Mouse (Mus musculus) cerebellum, postnatal 36 days (tissue): ENCODE measurements around the gene Trim5.
"Not testable (repeated sequence)": the region's sequence is repeated elsewhere in the genome, so short reads cannot be mapped to it uniquely, and the experiment has no call there.

Source experiments
- DNase-seq, 2 experiments: peaks; one replicate each; pipeline ENCODE4 v3.0.0; 2021 to 2022; ENCODE audit warnings: mixed read lengths in 2 of 2

Trim5 gene

DNA sequence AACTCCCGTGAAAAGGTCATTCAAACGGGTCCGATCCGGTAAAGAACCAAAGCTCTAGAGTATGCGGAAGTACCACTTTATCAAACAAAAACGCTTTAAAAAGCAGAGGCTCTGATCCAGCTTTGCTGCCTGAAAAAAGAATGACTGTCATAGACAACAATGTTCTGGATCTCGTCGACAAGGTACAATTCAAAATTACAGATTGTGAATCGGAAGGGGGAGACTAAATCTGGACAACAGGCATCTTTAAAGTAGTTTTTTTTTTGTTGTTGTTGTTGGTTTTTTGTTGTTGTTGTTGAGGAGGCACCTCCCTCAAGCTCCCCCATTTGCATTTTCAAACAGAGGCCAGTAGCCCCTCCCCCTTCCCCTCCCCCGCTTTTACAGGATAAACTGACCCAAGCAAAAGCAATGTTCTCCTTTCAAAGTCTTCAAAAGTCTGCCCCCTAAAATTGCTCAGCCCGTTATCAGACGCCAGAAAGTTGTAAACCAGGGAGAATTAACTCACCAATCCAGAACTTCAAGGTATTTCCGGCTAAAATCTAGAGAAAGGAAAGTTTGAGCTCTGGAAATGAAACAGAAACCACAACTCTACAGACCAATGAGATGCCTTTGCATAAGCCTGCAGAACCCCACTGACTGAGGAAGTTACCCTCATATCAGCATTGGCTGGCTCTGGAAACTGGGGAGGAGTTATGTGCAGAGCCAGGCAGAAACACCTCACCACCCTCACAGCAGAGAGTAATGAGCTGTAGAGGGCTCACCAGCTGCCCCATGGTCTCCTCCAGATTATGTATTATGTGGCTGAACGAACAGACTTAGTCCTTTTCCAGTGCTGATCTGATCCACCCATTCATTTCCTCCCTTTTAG lies at the start of gene Trim5:
Trim5 (minus strand) TSS at position 519 of the 868 bp plus-strand sequence.
- DNase-seq: not testable (repeated sequence)

DNA sequence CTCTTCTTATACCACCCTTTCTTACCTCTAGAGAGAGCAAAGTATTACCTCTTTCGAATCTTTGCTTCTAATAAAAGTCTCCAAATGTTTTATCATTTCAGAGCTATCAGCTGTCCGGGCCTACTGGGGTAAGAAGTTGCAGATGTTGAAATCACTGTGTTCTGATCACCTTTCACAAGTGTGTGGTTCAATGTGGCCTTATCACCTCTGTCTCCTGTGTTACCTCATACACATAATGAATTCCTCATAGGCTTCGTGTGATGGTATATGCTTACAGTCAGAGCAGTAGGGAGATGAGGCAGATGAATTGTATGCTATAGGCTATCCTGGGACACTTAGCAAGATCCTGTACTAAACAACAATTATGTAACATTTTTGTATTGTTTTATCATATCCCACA lies 47.7 kb upstream of the Trim5 start:
- not testable (repeated sequence) for DNase-seq

GRCm38 (mm10) chr7:104329171-104329570 lies 41.3 kb upstream of the Trim5 start, which contains the start of gene Trim34b:
Gene Trim34b, plus strand, starts transcription at chr7:104329471.
- not testable (repeated sequence) for DNase-seq

DNA sequence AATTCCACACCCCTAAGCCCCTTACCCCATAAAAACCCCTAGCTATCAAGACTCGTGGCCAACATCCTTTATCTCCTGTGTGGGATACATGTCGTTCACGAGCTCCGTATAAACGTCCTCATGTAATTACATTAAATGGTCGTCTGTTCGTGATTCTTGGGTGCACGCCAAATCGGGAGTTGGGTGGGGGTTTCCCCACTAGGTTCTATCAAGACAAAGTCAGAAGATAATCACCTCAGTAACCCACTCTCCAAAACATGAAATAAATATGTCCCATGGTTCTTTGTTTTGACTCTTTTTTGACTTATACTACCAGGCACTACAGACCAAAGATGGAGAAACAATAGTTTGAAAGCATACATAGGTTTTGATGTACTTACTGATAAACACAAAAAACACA lies 34.1 kb upstream of the Trim5 start:
- DNase-seq: no peak

DNA sequence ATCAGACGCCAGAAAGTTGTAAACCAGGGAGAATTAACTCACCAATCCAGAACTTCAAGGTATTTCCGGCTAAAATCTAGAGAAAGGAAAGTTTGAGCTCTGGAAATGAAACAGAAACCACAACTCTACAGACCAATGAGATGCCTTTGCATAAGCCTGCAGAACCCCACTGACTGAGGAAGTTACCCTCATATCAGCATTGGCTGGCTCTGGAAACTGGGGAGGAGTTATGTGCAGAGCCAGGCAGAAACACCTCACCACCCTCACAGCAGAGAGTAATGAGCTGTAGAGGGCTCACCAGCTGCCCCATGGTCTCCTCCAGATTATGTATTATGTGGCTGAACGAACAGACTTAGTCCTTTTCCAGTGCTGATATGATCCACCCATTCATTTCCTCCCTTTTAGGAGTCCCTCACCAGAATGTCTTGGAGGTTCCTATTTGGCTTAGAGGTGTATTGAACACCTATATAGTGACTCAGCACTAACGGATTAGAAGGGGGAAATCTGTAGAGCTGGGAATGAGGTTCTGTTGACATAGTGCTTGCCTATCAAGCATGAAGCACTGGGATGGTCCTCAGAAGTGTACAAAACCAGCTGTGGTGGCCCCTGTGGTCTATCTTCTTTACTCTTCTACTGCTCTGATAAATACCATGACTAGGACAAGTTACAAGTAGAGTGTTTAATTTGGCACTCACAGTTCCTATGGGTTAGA lies 27.6 kb upstream of the Trim5 start, which contains the start of gene Trim12a:
Trim12a (minus strand) TSS at position 98 of the 712 bp plus-strand sequence.
- not testable (repeated sequence) for DNase-seq

GRCm38 (mm10) chr7:104314796-104315353 lies 27.0 kb upstream of the Trim5 start:
- no peak for DNase-seq

- no peak for DNase-seq
Measured at GRCm38 (mm10) chr7:104291638-104292400, 3.9 kb upstream of the Trim5 start.

DNA sequence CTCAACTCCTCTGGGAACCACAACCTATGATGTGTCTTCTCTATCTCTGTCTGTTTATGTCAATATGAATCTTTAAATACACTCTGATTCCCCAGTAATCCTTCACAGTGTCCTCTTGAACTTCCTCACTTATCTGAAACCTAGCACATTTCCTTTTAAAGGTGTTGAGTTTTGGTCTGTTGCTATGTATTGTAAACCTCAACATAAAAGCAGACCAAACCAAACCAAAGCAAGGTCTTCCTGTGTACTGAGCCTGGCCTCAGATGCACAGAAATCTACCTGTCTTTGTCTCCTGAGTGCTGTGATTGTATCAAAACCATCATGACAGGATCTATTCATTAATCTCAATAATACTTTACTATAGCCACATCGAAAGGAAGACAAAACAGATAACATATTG lies 2.7 kb upstream of the Trim5 start:
- DNase-seq: no peak

- DNase-seq: not testable (repeated sequence)
Measured at GRCm38 (mm10) chr7:104279361-104279760, 8.5 kb downstream of the Trim5 start.

GRCm38 (mm10) chr7:104265335-104265734 lies 22.6 kb downstream of the Trim5 start:
- DNase-seq: not testable (repeated sequence)

GRCm38 (mm10) chr7:104260380-104260779 lies 27.5 kb downstream of the Trim5 start:
- DNase-seq: not testable (repeated sequence)

GRCm38 (mm10) chr7:104244287-104245181 lies 43.4 kb downstream of the Trim5 start, which contains the start of gene Trim34a:
Gene Trim34a, plus strand, starts transcription at chr7:104244457.
- no peak for DNase-seq

DNA sequence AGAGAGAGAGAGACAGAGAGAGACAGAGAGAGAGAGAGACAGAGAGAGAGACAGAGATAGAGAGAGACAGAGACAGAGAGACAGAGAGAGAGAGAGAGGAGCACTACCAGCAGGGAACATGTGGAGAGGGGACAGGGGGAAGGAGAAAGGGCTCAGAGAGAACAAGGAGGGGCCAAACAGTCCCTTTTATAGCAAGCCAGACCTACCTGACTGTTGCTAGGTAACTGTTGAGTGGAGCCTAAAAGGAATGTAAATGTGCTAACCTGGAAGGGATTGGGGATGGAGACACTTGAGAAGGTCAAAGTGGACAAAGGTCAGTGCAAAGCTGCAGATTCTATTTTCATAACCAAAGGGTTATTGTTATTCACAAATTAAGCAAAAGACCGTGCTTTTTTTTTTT lies 44.3 kb downstream of the Trim5 start:
- no peak for DNase-seq

GRCm38 (mm10) chr7:104240857-104241256 lies 47.0 kb downstream of the Trim5 start:
- DNase-seq: no peak

DNA sequence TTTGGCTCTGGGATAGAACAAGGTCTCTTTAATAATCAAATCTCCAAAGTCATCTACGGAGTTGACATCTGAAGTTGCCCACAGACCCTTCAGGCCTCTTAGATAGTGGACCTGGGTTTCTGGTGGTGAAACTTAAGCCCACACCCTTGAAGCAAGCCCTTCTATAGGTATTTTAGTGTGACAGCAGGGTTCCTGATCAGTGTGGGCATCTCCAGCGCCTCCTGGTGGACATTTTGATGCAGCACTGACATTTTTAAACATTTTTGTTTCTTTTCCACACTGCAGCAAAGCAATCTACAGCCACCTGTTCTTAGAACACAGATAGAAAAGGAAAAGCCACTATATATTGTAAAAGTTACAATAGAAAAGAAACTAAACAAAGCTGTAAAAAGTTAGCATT lies 56.7 kb downstream of the Trim5 start:
- DNase-seq: no peak

DNA sequence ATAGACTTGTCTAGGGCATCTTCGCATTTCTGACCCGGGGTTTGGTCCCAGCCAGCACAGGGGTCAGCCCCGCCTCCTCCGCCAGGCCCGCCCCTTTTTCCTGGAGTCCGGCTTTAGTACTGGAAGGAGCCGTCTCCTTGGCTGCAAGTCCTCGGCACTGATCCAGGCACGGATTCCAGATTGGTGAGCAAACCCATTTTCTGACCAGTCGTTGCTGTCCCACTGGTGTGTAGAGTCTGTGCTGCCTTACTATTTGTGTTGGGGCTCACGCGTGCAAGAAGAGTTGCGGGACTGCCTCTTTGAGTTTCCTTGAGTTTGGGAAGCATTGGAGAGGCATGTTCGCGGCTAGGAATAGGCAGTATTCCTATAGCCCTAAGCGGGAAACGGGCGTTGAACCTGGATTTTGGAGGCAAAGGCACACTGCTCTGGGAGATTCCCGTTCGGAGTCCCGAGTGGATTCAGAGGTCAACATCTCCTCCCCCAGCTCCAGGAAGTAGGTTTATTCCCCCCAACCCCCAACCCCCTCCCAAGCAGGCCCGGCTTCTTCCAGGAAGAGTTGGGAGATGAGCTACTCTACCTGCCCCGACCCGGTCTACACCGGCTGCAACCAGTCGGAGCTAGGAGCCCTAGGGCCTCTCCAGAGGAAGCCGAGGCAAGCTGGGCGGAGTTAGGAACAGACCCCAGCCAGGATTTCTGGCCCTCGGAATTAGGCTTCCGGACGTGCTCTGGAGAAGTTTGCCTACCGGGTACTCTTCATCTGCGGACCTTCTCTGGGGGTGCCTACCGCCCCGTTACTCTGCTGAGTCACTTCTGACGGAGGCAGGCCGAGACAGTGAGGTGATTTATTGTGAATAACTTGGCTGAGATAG lies 69.0 kb downstream of the Trim5 start, which contains the start of gene Trim6:
Trim6 (plus strand) TSS at position 93 of the 869 bp plus-strand sequence.
- DNase-seq: peak; percentile 2 to 6

- no peak for DNase-seq
Measured at GRCm38 (mm10) chr7:104217881-104218280, 70.0 kb downstream of the Trim5 start.

DNA sequence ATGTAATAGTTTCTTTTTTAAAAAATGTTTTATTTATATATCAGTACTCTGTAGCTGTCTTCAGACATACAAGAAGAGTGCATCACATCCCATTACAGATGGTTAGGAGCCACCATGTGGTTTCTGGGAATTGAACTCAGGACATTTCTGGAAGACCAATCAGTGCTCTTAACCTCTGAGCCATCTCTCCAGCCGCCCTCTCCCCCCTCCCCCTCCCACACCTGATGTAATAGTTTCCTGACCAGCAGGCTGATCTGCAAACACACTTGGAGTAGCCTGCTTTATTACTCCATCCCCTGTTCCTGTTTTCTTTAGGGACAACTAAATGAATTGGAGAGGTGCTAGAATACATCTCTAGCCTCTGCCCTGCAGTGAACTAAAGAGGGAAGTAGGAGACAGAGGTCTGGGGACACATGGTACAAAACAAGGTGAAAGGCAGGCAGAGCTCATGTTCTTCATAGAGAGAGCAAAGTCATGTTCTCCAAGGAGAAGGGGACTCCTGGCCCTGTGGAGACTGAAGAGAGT lies 71.8 kb downstream of the Trim5 start:
- no peak for DNase-seq
